Mouse (Mus musculus) intestine, embryonic 14.5 days (tissue): Measurements from ENCODE around the gene Ankrd2. TPM values are rescaled to one million over a fixed set of nuclear protein-coding genes. Genes with fewer than 3 reads are reported as not detected.

Experiments used
- ATAC-seq: fragments of 200-750 bp; cut with Nextera tagmentation; replicated peaks from 2 replicates; pipeline ENCODE4 v1.8.0; 2017; ENCODE audit warnings: low read depth, moderate number of reproducible peaks, moderate TSS enrichment, moderate library complexity; ENCODE audit not compliant: low FRiP score, low TSS enrichment
- DNase-seq: peaks from one replicate; pipeline ENCODE4 v3.0.0-alpha.2; 2018; ENCODE audit warnings: low spot score
- H3K27ac ChIP-seq: fragments of 300-500 bp; sonication (generic); 2 replicates; pipeline ENCODE4 v1.5.1; 2014; ENCODE audit warnings: low read depth, mild to moderate bottlenecking, control low read depth
- H3K27me3 ChIP-seq: fragments of 300-500 bp; sonication (generic); replicated peaks from 2 replicates; pipeline ENCODE4 v1.6.1; 2014; ENCODE audit warnings: low read length, control low read depth; ENCODE audit not compliant: control insufficient read depth, insufficient read depth
- H3K36me3 ChIP-seq: fragments of 300-500 bp; sonication (generic); 2 replicates; pipeline ENCODE4 v1.6.1; 2014; ENCODE audit warnings: low read length, control low read depth; ENCODE audit not compliant: control insufficient read depth, insufficient read depth
- H3K4me1 ChIP-seq: fragments of 300-500 bp; sonication (generic); replicated peaks from 2 replicates; pipeline ENCODE4 v1.6.1; 2014; ENCODE audit warnings: low read length, control low read depth, mixed read lengths; ENCODE audit not compliant: control insufficient read depth, insufficient read depth
- H3K4me2 ChIP-seq: fragments of 300-500 bp; sonication (generic); 2 replicates; pipeline ENCODE4 v1.6.1; 2014; ENCODE audit warnings: low read length
- H3K4me3 ChIP-seq: fragments of 300-500 bp; sonication (generic); 2 replicates; pipeline ENCODE4 v1.5.1; 2014; ENCODE audit warnings: low read depth, low read length, control low read depth, mixed read lengths
- H3K9ac ChIP-seq: fragments of 300-500 bp; sonication (generic); 2 replicates; pipeline ENCODE4 v1.6.1; 2014; ENCODE audit warnings: mild to moderate bottlenecking, low read length
- H3K9me3 ChIP-seq: fragments of 300-500 bp; sonication (generic); 2 replicates; pipeline ENCODE4 v1.6.1; 2016; ENCODE audit warnings: low read length, control low read depth; ENCODE audit not compliant: control insufficient read depth
- WGBS: fragments of 180-500 bp; shearing (Covaris S2); extraction: QIAGEN DNeasy Blood & Tissue Kit; methylation state at CpG from one replicate; pipeline ENCODE4 v1.1.7; 2014; 5-methylcytosine and 5-hydroxymethylcytosine counted together
- polyA plus RNA-seq: library from polyadenylated mRNA; unstranded; fragments of >200 nt; fragmentation: Nextera tagmentation; extraction: Ambion mirVana; gene quantifications from 2 replicates; pipeline ENCODE4 v1.2.1, GENCODE M21; 2014

The Ankrd2 gene
- polyA plus RNA-seq, 1 experiment from 2014 or later = 0.27 TPM

- DNase-seq = no peak
- no peaks in the 10 kb centered on the region for H3K27me3 ChIP-seq
These were observed 18.5 kb downstream of the Ankrd2 start for GRCm38 (mm10) chr19:42054255-42054654.

GRCm38 (mm10) chr19:42055881-42056280, 20.1 kb downstream of the Ankrd2 start:
- Histone ChIP-seq H3K27ac (no peak overlapping the region), H3K4me1 (no peaks in the 10 kb centered on the region), H3K4me2 (no peak overlapping the region), H3K36me3 (no peaks in the 10 kb centered on the region), H3K4me3 (no peak overlapping the region), H3K9ac (no peak overlapping the region), H3K9me3 (no peaks in the 10 kb centered on the region), H3K27me3 (no peaks in the 10 kb centered on the region)
- DNase-seq (no peak), ATAC-seq (no peak)
- 76% methylated on average over 2 of the region's 2 CpGs for WGBS

More at GRCm38 (mm10) chr19:42054255-42054654, 18.5 kb downstream of the Ankrd2 start:
- Histone ChIP-seq H3K27ac (no peak overlapping the region), H3K9ac (no peak overlapping the region), H3K4me1 (no peaks in the 10 kb centered on the region), H3K4me3 (no peak overlapping the region), H3K9me3 (no peaks in the 10 kb centered on the region), H3K36me3 (no peaks in the 10 kb centered on the region), H3K4me2 (no peak overlapping the region)
- ATAC-seq = no peak
- 74% methylated on average over 6 of the region's 6 CpGs for WGBS

GRCm38 (mm10) chr19:42056719-42057409, 21.1 kb downstream of the Ankrd2 start:
- no peaks in the 10 kb centered on the region for H3K36me3 ChIP-seq
- no peak overlapping the region for H3K4me3 ChIP-seq
- no peak for ATAC-seq
- no peak overlapping the region for H3K27ac ChIP-seq
- WGBS = 77% methylated on average over 6 of the region's 6 CpGs
- H3K4me2 ChIP-seq = no peak overlapping the region
- H3K9ac ChIP-seq = no peak overlapping the region
- no peaks in the 10 kb centered on the region for H3K4me1 ChIP-seq
- peak; percentile 46 for DNase-seq
- no peaks in the 10 kb centered on the region for H3K27me3 ChIP-seq
- no peaks in the 10 kb centered on the region for H3K9me3 ChIP-seq

- no peaks in the 10 kb centered on the region for H3K4me1 ChIP-seq
- H3K4me2 ChIP-seq = no peak overlapping the region
- no peaks in the 10 kb centered on the region for H3K9me3 ChIP-seq
- no peak overlapping the region for H3K4me3 ChIP-seq
- no peak overlapping the region for H3K27ac ChIP-seq
- 63% methylated on average over 7 of the region's 7 CpGs for WGBS
- ATAC-seq = no peak
- peak; percentile 47 for DNase-seq
- no peak overlapping the region for H3K9ac ChIP-seq
- H3K27me3 ChIP-seq = no peaks in the 10 kb centered on the region
- H3K36me3 ChIP-seq = no peaks in the 10 kb centered on the region
These were observed 22.6 kb downstream of the Ankrd2 start for GRCm38 (mm10) chr19:42058426-42058825.

- Histone ChIP-seq H3K4me2 (no peak overlapping the region), H3K4me1 (no peaks in the 10 kb centered on the region), H3K9me3 (no peaks in the 10 kb centered on the region), H3K36me3 (no peaks in the 10 kb centered on the region), H3K9ac (no peak overlapping the region), H3K27me3 (no peaks in the 10 kb centered on the region), H3K27ac (no peak overlapping the region), H3K4me3 (no peak overlapping the region)
- WGBS = 89% methylated on average over 7 of the region's 7 CpGs
- no peak for ATAC-seq
- no peak for DNase-seq
These were observed 25.6 kb downstream of the Ankrd2 start for GRCm38 (mm10) chr19:42061443-42061842.

- DNase-seq (no peak), ATAC-seq (no peak)
- Histone ChIP-seq H3K4me3 (no peak overlapping the region), H3K4me2 (no peak overlapping the region), H3K9me3 (no peaks in the 10 kb centered on the region), H3K27me3 (no peaks in the 10 kb centered on the region), H3K4me1 (no peaks in the 10 kb centered on the region), H3K27ac (no peak overlapping the region), H3K9ac (no peak overlapping the region), H3K36me3 (no peaks in the 10 kb centered on the region)
- 75% methylated on average over 11 of the region's 11 CpGs for WGBS
These were observed 32.8 kb downstream of the Ankrd2 start for GRCm38 (mm10) chr19:42068441-42069240.

- H3K9ac ChIP-seq = no peak overlapping the region
- no peak for ATAC-seq
- H3K27ac ChIP-seq = no peak overlapping the region
These were observed 33.4 kb downstream of the Ankrd2 start for GRCm38 (mm10) chr19:42069241-42069525.

GRCm38 (mm10) chr19:42071221-42071620, 35.4 kb downstream of the Ankrd2 start:
- DNase-seq (no peak), ATAC-seq (no peak)
- Histone ChIP-seq H3K4me2 (no peak overlapping the region), H3K27ac (no peak overlapping the region), H3K9ac (no peak overlapping the region), H3K9me3 (no peaks in the 10 kb centered on the region), H3K36me3 (peaks cover 17% of the 10 kb centered on the region), H3K4me1 (no peaks in the 10 kb centered on the region), H3K27me3 (no peaks in the 10 kb centered on the region), H3K4me3 (no peak overlapping the region)
- 67% methylated on average over 7 of the region's 7 CpGs for WGBS

More at GRCm38 (mm10) chr19:42069241-42069525, 33.4 kb downstream of the Ankrd2 start:
- H3K4me1 ChIP-seq = no peaks in the 10 kb centered on the region
- DNase-seq = no peak
- WGBS = 53% methylated on average over 6 of the region's 6 CpGs
- H3K4me2 ChIP-seq = no peak overlapping the region
- no peaks in the 10 kb centered on the region for H3K9me3 ChIP-seq
- no peaks in the 10 kb centered on the region for H3K27me3 ChIP-seq
- H3K36me3 ChIP-seq = no peaks in the 10 kb centered on the region
- no peak overlapping the region for H3K4me3 ChIP-seq
